Mouse (Mus musculus): ENCODE data around the gene Stx1a.
"Not testable (repeated sequence)": the region's sequence is repeated elsewhere in the genome, so short reads cannot be mapped to it uniquely, and the experiment has no call there.

Stx1a gene

DNA sequence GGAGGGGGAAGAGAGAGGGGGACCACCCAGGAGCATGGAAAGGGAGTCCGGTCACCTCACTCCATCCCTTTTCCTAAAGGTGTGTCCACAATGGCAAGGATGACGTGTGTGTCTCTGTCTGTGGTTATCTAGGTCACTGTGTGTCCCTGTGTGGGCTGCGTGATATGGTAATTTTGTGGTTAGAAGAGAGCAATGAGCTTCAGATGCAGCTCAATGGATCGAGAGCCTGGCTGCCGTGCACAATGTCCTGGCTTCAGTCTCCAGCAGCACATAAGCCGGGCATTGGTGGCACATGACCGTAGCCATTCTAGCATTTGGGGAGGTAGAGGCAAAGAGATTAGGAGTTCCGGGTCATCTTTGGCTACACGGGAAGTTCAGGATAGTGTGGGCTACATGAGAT is 16.3 kb downstream of the Stx1a start:
- DNase-seq (ENCODE audit: low spot score in 2 of 2), result no peak

DNA sequence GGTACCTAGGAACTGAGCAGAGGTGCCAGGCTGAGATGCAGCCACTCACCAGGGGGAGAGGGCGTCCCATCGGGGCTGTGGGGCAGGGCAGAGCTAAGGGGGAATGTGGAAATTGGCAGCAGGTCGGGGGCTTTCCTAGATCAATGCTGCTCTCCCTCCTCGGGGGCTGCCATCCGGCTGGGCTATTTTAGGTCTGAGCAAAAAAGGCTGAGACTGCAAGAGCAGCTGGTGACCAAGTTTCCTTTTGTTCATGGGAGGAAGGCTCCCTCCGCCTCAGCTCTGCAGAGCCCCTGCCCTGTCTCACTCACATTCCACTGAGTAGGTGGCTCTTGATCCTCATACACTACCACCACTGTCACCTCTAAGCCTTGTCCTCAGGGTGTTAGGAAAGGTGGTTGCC is 16.8 kb downstream of the Stx1a start:
- no peak for DNase-seq (ENCODE audit: low spot score in 2 of 2)

DNA sequence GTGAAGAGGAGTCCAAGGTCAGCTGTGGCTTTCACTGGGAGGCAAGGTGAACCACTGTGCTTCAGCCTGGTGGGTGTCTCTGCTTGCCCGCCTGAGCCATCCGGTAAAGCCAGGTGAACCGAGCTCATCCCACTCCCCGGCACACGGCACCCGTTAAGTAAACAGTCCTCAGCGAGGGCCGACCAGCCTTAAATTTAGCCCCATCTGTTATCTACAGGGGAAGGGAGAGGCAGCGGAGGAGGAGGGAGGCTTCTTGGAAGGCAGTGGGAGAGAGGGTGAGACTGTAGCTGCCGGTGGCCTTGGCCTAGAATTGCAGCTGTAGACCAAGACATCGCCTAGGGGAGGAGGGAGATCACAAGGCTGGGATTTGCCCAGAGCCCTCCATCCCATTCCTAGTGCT is 17.5 kb downstream of the Stx1a start:
- no peak for DNase-seq (ENCODE audit: low spot score in 2 of 2)

DNA sequence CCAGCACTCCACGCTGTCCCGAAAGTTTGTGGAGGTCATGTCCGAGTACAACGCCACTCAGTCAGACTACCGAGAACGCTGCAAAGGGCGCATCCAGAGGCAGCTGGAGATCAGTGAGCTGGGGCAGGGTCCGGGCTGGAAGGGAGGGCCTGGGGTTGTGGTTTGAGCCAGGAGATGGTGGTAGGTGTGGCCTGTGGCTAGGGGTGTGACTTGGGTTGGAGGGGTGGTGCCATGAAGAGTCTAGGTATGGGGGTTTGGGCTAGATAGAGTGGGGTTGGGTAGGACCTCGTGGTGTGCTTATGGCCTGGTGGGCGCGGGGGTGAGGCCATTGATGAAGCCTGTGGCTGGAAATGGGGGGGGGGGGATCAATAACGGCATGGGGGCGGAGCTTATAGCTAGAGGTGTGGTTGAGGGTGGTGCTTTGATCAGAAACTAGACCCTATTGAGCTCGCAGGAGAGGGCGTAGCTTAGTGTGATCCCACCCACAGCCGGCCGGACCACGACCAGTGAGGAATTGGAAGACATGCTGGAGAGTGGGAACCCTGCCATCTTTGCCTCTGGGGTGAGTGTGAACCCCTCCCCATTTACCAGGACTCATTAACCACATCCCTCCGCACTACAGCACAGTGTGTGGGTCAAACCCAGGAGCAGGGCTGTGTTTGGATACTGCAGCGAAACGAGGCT is 19.0 kb downstream of the Stx1a start:
- no peak for DNase-seq (ENCODE audit: low spot score in 2 of 2)

DNA sequence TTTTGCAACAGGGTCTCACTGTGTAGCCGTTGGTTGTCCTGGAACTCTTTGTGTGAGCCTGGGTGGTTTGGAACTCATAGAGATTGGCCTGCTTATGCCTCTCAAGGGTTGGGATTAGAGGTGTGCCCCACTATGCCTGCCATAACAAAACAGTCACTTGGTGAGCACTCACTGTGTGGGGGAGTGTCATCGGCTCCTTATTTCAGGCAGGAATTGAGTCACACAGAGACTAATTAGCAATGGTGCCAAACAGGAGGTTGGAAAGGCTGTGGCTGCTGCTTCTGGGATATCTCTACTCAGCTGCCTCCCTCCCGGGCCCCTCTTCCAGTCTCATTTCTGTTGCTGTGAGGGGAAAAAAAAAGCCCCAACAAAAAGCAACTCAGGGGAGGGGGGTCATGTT is 21.3 kb downstream of the Stx1a start:
- no peak for DNase-seq (ENCODE audit: low spot score in 2 of 2)

DNA sequence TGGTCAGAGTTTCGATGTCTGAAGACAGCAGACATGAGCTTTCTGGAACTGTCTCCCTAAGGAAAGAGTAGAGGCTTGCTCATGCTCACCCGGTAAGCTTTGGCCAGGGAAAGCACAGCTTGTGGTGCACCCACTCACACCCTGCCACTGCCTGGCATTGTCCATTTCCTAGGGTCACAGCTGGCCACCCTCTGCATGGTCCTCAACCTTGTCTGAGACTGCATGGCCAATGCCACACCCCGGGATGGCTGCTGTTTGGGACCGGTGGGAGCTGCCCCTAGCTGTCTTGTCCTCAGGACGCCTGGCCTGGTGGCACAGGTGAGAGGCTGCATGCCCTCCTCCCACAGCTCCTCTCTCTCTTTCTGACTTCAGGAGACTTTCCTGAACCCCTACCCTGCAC is 25.3 kb downstream of the Stx1a start:
- DNase-seq (ENCODE audit: low spot score in 2 of 2), result no peak

DNA sequence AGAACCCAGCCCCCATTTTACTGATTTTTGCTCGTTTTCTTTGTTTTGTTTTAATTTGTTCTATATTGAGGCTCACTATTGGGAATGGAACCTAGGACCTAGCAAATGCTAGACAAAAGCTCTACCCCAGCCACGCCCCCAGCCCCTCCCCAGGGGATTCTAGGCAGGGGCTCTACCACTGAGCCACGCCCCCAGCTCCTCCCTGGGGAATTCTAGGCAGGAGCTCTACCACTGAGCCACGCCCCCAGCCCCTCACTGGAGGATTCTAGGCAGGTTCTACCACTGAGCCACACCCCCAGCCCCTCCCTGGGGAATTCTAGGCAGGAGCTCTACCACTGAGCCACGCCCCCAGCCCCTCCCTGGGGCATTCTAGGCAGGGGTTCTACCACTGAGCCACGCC is 26.0 kb downstream of the Stx1a start:
- not testable (repeated sequence) for DNase-seq (ENCODE audit: low spot score in 2 of 2)

DNA sequence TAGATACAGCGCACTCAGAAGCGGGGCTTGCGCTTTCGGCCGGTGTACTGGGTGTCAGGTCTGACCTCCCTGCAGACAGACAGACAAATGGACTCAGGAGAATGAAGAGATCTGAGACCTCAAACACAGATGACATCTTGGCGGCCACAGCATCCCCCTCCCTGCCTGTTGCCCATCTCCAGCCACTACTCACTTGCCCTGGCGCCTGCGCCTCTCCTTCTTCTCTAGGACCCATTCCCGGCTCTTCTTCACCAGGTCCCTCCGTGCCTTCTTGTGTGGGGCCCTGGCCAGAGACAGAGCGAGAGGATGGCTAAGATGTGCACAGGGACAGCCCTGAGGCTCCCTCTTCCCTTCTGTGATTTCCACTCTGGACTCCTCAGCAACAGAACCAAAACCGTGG is 30.1 kb downstream of the Stx1a start:
- no peak for DNase-seq (ENCODE audit: low spot score in 2 of 2)

DNA sequence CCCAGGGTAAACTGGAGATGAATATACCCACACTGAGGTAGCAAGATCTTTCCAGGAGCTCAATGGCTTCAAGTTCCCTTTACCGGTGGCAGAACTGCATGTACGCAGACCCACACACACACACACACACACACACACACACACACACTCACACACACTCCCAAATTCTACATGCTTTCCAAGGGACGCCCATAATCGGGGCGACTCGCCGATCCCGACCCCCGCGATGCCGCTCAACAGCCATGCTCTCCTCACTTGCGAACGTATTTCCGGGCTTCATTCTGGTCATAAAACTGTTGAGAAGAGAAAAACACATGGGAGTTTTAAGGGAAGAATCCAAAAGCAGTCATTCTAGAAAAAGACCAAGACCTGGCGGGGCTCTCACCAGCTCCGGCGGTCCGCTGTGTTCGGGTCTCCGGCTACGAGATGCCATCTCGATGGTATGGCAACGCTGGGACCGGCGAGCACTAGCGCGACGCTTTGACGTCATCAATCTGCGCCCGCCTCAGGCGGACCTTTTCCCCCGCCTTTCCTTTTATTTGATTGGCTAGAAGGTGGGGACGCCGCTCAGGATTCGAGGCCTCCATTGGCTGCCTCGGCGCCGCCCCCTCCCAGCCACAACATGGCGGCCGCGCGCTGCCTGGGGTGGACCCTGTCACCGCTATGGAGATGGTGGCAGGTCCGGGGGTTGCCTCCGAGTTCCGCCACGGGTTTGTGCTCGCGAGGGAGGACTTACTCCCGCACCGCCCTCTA is 40.5 kb downstream of the Stx1a start, which contains the start of gene Dnajc30:
Dnajc30 (plus strand) TSS at position 574 of the 753 bp plus-strand sequence.
- DNase-seq (ENCODE audit: low spot score in 2 of 2), result peak; percentile 93 to 98

DNA sequence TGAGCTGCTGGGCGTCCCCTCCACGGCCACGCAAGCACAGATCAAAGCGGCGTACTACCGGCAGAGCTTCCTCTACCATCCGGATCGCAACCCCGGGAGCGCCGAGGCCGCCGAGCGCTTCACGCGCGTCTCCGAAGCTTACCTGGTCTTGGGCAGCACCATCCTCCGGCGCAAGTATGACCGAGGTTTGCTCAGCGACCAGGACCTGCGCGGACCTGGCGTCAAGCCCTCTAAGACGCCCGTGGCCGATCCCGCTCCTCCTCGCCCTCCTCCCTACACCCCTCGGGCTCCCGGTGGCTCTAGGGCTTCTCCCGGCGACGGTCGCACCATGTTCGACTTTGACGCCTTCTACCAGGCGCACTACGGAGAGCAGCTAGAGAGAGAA is 41.1 kb downstream of the Stx1a start:
- DNase-seq (ENCODE audit: low spot score in 2 of 2), result no peak

DNA sequence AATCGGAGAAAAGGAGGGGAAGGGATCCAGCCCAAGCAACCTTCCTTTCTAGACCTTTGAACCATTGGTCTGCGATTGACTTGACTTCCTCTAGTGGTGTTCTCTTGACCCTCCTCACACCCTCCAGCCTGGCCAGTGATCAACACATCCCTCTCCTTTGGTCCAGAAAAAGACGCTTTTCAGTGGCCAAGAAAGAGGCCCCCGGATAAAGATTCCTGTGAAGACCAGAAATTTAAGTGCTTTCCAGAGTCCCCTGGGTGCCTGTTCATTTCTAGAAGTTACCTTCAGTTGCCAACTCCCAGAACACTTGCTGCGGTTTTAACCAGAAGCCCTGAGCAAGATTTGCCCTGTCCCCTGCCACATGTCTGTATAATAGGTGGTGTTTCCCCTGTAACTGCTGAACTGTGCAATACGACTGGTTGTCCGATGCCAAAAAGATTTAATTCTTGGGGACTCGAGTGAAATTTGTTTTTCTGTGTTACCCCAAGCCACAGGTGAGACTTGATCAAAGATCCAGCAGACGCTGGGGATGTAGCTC is 41.7 kb downstream of the Stx1a start, which contains the start of gene Bud23:
Bud23 (minus strand) TSS at position 51 of the 538 bp plus-strand sequence.
- not testable (repeated sequence) for DNase-seq (ENCODE audit: low spot score in 2 of 2)

DNA sequence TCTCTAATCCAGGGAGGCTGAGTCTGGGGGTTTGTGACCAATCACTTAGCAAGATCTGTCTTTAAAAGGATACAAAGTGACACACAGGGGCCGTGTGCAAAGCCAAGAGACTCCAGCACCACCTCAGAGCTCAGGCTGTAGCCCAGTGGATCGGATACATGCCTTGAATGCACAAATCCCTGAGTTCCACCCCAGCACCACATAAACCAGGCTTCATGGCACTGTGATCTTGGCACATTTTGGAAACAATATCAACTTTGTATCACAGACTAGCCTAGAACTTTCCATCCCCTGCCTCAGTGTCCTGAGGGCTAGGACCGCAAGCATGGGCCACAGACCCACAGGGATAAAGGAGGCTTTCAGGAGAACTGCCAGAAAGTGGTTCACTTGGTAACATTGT is 42.7 kb downstream of the Stx1a start:
- no peak for DNase-seq (ENCODE audit: low spot score in 2 of 2)

DNA sequence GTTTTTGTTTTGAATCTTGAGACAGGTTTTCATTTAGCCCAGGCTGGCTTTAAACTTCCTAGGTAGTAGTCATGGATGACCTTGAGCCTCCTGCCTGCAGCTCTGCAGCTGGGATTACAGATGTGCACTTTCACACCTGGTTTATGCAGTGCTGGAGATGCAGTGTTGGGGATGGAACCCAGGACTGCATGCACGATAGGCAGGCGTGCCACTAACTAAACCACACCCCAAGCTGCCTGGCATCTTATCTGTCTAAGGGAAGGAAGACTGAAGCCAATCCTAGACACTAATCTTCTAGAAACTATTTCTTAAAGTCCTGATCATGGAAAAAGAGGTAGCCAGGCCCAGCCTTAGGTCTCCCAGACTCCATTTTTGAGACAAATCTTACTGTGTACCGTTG is 47.2 kb downstream of the Stx1a start:
- no peak for DNase-seq (ENCODE audit: low spot score in 2 of 2)

DNA sequence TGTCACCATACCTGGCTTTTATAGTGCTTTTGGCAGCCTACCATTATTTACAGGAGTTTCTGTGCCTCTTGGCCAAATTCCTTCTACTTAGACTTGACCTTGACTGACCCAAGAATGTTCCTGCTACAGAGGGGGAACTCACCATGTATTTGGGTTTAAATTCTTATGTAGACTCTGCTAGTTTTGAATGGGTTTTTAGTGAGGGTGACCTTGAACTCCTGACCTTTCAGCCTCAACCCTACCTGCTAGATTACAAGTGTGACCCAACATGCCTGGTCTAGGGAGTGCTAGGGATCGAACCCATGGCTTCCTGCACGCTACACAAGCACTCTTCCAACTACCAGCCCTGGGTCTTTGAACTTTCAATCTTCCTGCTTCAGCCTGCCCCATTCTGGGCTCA is 48.8 kb downstream of the Stx1a start:
- no peak for DNase-seq (ENCODE audit: low spot score in 2 of 2)

DNA sequence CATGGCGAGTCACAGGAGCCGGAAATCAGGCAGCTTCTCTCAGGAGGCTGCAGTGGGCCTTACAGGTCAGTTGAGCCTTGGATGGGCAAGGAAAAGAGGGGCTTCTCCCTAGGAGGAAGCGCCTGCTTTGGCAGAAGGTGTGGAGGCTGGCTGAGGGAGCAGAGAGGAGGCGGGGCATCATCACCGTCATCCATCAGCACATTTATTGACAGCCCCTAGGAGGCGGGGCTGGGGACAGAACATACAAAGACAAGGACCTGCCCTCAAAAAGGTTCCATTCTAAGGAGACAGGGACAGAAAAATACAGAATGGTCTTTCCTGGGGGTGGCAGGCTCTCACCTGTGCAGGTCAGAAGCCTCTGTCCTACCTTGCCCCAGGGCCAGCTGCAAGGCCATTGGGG is 49.4 kb downstream of the Stx1a start:
- no peak for DNase-seq (ENCODE audit: low spot score in 2 of 2)

DNA sequence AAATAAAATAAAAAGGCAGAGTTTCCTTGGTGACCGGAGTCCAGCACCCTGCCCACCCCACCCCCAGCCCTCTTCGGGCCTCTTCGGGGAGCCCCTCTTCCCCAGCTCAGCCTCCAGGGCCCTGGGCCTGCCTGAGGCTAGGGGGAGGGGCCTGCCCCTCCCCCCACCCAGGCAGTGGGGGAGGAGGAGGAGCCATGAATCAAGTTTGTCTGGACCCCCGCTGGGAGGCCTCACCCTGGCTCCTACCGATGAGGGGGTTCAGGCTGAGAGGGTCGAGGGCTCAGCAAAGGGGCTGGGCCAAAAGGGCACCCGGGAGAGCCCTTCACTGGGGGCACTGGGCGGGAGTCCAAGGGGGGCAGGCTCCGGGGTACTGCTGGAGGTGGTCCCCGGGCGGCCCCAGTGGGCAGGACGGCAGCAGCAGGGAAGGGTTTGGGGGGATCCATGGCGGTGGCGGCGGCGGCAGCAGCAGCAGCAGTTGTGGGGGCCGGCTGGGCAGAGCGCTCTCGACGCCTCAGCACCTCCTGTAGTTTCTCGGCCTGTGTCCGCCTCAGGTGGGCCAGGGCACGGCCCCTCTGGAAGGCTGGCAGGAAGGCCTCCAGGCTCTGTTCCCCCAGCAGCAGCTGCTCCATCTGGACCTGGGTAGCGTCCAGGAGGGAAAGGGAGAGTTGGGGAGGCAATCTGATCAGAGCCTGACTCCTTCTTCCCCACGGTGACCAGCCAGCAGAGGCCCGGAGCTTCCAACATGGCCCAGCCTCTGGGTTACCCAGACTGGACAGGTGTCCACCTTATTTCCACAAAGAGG is 50.3 kb downstream of the Stx1a start:
- DNase-seq (ENCODE audit: low spot score in 2 of 2), result no peak

DNA sequence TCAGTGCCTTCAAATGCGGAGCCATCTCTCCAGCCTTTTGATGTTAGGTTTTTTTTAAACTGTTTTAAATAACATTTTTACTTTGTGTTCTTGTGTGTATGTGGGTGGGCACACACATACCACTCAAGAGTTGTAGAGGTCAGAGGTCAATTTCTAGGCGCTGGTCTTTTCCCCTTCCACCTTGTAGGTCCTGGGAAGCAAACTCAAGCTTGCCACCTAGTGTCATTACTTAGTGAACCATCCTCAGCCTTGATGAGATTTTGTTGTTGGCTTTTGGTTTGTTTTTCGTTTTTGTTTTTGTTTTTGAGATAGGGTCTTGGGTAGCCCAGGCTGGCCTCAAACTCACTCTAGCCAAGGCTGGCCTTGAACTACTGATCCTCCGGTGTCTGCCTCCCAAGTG is 52.4 kb downstream of the Stx1a start:
- DNase-seq (ENCODE audit: low spot score in 2 of 2), result no peak

DNA sequence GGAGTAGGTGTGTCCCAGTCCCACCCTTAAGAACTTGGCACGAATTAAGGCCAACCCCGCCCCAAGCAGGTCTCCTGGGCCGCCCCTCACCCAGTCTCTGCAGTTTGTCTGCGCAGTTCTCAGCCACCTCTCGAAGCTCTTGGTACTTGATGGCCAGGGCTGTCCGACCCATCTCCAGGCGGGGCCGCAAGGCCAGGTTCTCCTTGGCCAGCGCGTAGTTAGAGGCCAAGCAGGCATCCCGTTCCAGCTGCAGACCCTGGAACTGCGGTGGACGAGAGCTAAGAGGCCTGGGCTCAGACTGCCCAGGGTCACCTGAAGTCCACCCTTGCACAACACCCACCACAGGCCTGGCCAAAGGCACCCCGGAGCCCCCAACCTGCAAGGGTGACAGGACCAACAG is 53.1 kb downstream of the Stx1a start:
- DNase-seq (ENCODE audit: low spot score in 2 of 2), result no peak

DNA sequence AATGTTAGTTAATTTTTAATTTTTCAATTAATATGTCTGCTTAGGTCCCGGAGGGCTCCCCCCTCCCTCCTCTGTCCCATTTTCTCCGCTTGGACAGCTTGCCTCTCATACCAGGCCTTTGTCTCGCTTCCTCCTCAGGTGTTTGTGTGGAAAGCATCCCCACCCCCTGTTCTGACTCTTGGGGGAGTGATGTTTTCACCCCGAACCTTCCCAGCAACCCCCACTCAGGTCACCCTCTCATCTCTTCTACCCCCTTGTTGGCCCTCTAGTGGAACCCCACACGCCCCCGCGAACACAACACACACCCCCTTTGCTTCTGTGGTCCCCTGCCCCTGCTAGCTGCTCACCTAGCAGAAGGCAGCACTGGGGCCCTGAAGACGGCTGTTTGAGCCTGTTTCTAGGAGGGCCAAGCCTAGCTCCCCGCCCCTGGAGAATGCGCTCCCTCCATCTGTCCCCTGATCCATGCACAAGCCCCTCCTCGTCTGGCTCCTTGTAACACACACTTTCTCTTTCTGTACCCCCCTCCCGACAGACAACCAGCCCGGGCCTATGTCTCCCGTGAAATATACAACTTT is 53.7 kb downstream of the Stx1a start:
- no peak for DNase-seq (ENCODE audit: low spot score in 2 of 2)

DNA sequence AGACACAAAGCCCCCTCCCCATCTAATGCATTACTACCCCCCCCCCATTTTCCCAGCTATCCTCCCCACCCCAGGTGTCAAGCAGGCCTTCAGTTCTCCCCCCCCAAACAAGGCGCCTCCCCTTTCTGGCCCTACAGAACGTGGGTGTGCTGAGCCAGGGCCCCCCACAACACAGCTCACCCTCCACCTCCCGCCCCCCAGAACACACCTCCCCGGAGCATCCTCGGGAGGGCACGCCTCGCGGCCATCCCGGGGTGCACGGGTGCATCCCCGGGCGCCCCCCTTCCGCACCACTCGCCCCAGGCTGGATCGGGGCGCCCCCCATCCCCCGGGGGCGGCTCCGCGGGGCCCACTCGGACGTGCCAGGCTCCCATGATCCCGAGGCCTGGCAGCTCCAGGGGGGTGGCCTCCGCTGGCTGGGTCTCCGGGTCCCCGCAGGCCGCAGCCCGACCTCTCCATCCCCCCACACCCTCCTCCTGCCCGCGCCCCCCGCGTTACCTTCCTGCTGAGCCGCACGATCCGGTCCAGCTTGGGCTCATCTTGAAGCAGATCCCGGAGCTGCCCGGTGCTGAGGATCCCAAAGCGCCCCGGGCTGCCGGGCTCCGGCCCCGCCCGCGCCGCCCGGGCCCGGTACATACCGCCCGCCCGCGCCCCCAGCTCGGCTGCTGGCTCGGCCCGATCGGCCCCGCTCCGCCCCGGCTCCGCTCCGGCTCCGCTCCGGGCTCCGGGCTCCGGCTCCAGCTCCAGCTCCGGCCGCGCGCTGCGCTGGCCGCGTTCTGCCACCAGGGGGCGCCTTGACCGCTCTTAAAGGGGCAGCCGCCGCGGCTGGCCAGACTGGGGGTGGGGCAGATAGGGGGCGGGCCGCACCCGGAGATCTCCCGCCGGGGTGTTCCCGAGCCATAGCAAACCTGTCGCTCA is 54.5 kb downstream of the Stx1a start, which contains the start of gene Vps37d:
Vps37d (minus strand) TSS at position 703 of the 918 bp plus-strand sequence.
- DNase-seq (ENCODE audit: low spot score in 2 of 2), result peak; percentile 89 to 93

DNA sequence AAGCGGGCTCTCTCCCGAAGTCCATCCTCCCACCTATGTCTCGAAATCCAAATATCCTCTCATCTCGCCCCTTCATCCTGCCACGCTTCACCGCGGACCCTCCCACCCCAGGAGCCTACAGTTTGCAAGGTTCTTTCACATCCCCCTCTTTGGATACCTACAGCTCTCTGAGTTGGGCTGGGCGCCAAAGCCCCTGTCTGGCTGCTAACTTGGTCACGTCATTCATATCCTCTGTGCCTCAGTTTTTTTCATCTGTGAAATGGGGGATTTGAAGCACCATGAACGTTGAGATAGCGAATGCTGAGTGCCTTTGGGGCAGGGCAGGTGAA is 55.2 kb downstream of the Stx1a start:
- no peak for DNase-seq (ENCODE audit: low spot score in 2 of 2)
